Mouse (Mus musculus): Measurements from ENCODE around the gene Gpr142. TPM values are rescaled to one million over a fixed set of nuclear protein-coding genes. Genes with fewer than 3 reads are reported as not detected.

Gene Gpr142
- total RNA-seq, 1 experiment: 0.27 TPM

- Histone ChIP-seq H3K9me3 (ENCODE audit: control insufficient read depth, insufficient read depth, low read depth, low read length) (no peaks in the 10 kb centered on the region), H3K27ac (ENCODE audit: insufficient read depth, low read depth, low read length, poor library complexity, severe bottlenecking) (no peak overlapping the region), H3K36me3 (ENCODE audit: control insufficient read depth, insufficient read depth, low read length, poor library complexity, severe bottlenecking) (no peaks in the 10 kb centered on the region; the same call in 1 of the 2 replicates), H3K4me3 (ENCODE audit: insufficient read depth in 1 of 2, low read depth in 1 of 2, low read length in 2 of 2, poor library complexity in 1 of 2, severe bottlenecking in 1 of 2) (no peak overlapping the region), H3K4me1 (ENCODE audit: control insufficient read depth in 2 of 2, insufficient read depth in 2 of 2, low read length in 2 of 2, poor library complexity in 1 of 2) (peaks cover 1 to 11% of the 10 kb centered on the region in 2 experiments; a peak in 2 of 4 replicates), H3K9ac (ENCODE audit: insufficient read depth, low read depth, low read length, poor library complexity, severe bottlenecking) (no peak overlapping the region)
- no peak for DNase-seq (ENCODE audit: low read depth, low spot score)
- TF ChIP-seq HCFC1 (IDR thresholded peaks at IDR 0.05; ENCODE audit: borderline replicate concordance, insufficient read depth, low read length) (no peak), ZC3H11A (IDR thresholded peaks at IDR 0.05; ENCODE audit: borderline replicate concordance, low read depth, low read length) (no peak), ZNF384 (IDR thresholded peaks at IDR 0.05; ENCODE audit: low read depth, low read length) (no peak), CHD2 (IDR thresholded peaks at IDR 0.05; ENCODE audit: low read depth, low read length) (no peak), MAFK (IDR thresholded peaks at IDR 0.05; ENCODE audit: insufficient read depth, low read depth, low read length) (no peak)
- in situ Hi-C loops (cut with MboI; ENCODE audit: low sequenced_read_pairs in 2 of 2, unreplicated experiment in 2 of 2): no loop called here
These were observed 57.4 kb downstream of the Gpr142 start for GRCm38 (mm10) chr11:114856125-114856524.

Other genes starting within 250 kb of the Gpr142 start
- 2,560 and 3,102 TPM in 2 replicates for gene Rpl38, start 130.4 kb upstream of the Gpr142 start, total RNA-seq (2012; rRNA removed)
- 16.7 and 40.0 TPM in 2 replicates for gene Ttyh2, start 123.5 kb upstream of the Gpr142 start, total RNA-seq (2012; rRNA removed)
- gene Dnaic2, start 71.5 kb upstream of the Gpr142 start, total RNA-seq (2012; rRNA removed): 0.71 and 2.6 TPM in 2 replicates
- gene Kif19a, start 33.5 kb upstream of the Gpr142 start, total RNA-seq (2012; rRNA removed): 0.90 and 1.1 TPM in 2 replicates
- gene Btbd17, start 3.0 kb upstream of the Gpr142 start, total RNA-seq (2012; rRNA removed): 1.6 and 1.7 TPM in 2 replicates
- gene Gprc5c, start 52.2 kb downstream of the Gpr142 start, total RNA-seq (2012; rRNA removed): 35.9 and 36.5 TPM in 2 replicates
- 0.22 and 0.58 TPM in 2 replicates for gene Cd300a, start 91.1 kb downstream of the Gpr142 start, total RNA-seq (2012; rRNA removed)
- gene Cd300lb, start 135.5 kb downstream of the Gpr142 start, total RNA-seq (2012; rRNA removed): not detected in 2 replicates
- not detected in 2 replicates for gene Cd300c, start 170.2 kb downstream of the Gpr142 start, total RNA-seq (2012; rRNA removed)
- gene Cd300ld, start 191.0 kb downstream of the Gpr142 start, total RNA-seq (2012; rRNA removed): 0.09 TPM in 1 of 2 replicates, not detected in the other
- not detected in 2 replicates for gene Cd300c2, start 203.0 kb downstream of the Gpr142 start, total RNA-seq (2012; rRNA removed)
- gene Cd300ld2, start 217.3 kb downstream of the Gpr142 start, total RNA-seq (2012; rRNA removed): not detected in 2 replicates
- not detected in 2 replicates for gene Cd300ld4, start 228.1 kb downstream of the Gpr142 start, total RNA-seq (2012; rRNA removed)
- gene Cd300ld5, start 238.8 kb downstream of the Gpr142 start, total RNA-seq (2012; rRNA removed): not detected in 2 replicates
- not detected in 2 replicates for gene Cd300ld3, start 249.5 kb downstream of the Gpr142 start, total RNA-seq (2012; rRNA removed)

All from ES-E14 (cell line).